Mouse (Mus musculus) brown adipose tissue, adult 24 weeks (tissue): Measurements from ENCODE around the gene Spdye4b. TPM values are rescaled to one million over a fixed set of nuclear protein-coding genes. Genes with fewer than 3 reads are reported as not detected.
"Not testable (repeated sequence)": the region's sequence is repeated elsewhere in the genome, so short reads cannot be mapped to it uniquely, and the experiment has no call there.

Experiments used
- H3K27ac ChIP-seq: fragments of 200-500 bp; replicated peaks from 2 replicates; pipeline ENCODE4 v1.5.1; 2012; ENCODE audit warnings: low read depth, mild to moderate bottlenecking, low read length
- H3K4me1 ChIP-seq: fragments of 200-500 bp; 2 replicates; pipeline ENCODE4 v1.6.1; 2012; ENCODE audit warnings: low read length, mixed read lengths; ENCODE audit not compliant: control insufficient read depth, insufficient read depth, insufficient read length
- H3K4me3 ChIP-seq: fragments of 200-500 bp; 2 replicates; pipeline ENCODE4 v1.5.1; 2012; ENCODE audit warnings: low read depth, mild to moderate bottlenecking, low read length, moderate library complexity; ENCODE audit not compliant: insufficient read depth
- polyA plus RNA-seq: library from polyadenylated mRNA; stranded (reverse); fragments of >200 nt; gene quantifications from 2 replicates; pipeline ENCODE4 v1.2.4, GENCODE M21; 2012; ENCODE audit not compliant: missing spikeins, insufficient read depth, insufficient read length

Gene Spdye4b
- not detected in 2 replicates for polyA plus RNA-seq

DNA sequence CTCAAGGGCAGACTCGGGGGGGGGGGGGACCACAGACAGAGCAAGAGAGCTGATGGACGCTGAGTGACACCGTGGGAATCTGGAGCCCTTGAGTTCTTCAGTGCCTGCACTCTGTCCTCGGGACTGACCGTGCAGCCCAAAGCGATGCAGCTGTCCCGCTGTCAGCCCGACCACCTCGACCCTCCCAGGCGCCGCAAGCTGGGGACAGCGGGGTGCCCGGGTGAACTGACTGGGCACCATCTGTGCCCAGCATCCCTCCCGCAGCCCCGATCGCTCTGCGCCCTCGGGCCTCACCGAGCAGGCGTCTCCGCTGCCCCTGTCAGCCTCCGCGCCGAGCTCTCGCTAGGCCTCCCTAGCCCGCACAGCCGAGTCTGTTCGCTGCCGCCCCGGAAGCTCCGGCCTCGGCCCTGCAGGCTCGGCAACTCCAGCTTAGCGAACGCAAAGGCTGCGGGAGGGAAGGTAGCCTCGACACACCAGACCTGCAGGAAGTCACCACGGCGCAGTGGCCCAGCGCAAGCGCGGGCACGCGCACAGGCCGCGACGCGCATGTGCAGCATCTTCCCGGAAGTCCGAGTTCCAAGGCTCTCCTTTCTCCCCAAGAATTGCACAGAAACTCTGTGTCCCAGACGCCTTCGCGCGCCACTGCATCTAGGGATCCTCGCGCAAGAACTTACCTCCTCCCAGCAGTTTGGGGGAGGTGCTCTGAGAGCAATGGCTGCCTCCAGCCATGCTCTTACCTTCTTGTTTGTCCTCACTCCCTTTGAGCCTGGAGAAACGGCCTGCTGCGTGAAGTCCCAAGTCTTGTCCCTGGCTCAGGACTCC lies at the start of gene Spdye4b, which contains the start of gene Rbak:
Gene Spdye4b (plus strand): TSS at position 763 of the 822 bp plus-strand sequence.
Gene Rbak (minus strand): TSS at position 521 of the 822 bp plus-strand sequence.
- peak within 1 kb of the TSS; percentile 32; the same call in 1 of the 2 replicates for H3K27ac ChIP-seq
- no peaks in the 10 kb centered on the region; the same call in 1 of the 2 replicates for H3K4me1 ChIP-seq
- peak within 1 kb of the TSS; percentile 86 for H3K4me3 ChIP-seq

DNA sequence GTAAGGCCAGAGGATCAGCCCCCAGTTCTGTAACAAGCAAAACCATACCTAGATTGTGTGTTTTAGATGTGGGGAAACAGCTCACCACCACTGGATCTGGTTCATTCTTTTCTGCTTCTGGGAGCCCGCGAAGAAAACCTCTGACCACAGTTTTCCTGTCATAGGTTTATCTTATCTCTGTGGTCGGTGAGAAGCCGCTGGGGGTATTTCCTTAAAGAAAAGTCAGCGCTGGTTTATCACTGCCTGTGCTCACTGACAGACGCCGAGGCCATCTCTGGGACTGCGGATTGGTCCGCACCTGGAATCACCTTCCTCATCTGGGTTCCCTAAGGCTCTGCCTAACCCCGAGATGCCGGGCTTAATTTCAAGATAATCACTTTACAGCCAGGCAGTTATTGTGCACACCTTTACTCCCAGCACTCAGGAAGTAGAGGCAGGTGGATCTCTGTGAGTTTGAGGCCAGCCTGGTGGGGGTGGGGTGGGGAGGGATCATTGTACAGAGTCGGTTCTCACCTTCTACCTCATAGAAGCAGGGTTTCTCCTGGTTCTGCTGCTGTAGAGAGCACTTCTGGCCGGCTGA lies 47.8 kb upstream of the Spdye4b start:
- no peaks in the 10 kb centered on the region for H3K4me1 ChIP-seq
- no peak overlapping the region for H3K4me3 ChIP-seq
- no peak overlapping the region for H3K27ac ChIP-seq

DNA sequence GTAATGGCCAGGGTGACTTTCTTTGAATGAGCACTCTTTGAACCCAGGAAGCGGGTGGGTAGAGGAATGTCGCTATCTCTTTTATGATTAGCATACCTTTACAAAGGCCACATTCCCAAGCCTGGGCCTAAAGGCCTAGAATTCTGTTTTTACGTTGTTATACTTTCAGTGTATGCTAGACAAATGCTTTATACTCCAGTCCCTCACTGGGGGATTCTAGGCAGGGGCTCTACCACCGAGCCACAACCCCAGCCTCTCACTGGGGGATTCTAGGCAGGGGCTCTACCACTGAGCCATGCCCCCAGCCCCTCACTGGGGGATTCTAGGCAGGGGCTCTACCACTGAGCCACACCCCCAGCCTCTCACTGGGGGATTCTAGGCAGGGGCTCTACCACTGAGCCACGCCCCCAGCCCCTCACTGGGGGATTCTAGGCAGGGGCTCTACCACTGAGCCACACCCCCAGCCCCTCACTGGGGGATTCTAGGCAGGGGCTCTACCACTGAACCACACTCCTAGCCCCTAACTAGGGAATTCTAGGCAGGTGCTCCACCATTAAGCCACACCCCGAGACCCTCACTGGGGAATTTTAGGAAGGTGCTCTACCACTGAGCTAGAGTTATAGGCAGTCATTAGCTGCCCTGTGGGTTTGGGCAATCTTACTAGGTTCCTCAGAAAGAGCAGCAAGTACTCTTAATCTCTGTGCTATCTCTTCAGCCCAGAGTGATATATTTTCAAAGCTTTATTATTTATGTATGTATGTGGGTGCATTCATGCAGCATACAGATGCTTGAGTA lies 46.4 kb upstream of the Spdye4b start:
- H3K4me1 ChIP-seq, H3K4me3 ChIP-seq, H3K27ac ChIP-seq: not testable (repeated sequence)

DNA sequence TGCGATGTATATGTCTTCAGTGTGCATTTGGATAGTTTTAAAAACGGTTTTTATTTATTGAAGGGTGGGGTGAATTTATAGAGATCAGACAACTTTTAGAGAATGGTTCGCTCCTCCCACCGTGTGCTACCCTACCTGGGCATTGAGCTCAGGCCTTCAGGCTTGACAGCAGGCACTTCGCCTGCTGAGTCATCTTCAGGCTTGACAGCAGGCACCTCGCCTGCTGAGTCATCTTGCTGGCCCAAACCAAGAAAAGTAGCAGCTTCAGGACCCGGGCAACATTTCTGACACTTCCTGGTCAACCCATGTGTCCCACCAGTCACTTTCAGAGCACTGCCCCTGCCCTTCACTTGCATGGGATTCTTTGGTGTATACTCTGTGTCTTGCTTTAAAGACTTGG lies 45.8 kb upstream of the Spdye4b start:
- H3K27ac ChIP-seq = no peak overlapping the region
- H3K4me1 ChIP-seq = no peaks in the 10 kb centered on the region
- no peak overlapping the region for H3K4me3 ChIP-seq

DNA sequence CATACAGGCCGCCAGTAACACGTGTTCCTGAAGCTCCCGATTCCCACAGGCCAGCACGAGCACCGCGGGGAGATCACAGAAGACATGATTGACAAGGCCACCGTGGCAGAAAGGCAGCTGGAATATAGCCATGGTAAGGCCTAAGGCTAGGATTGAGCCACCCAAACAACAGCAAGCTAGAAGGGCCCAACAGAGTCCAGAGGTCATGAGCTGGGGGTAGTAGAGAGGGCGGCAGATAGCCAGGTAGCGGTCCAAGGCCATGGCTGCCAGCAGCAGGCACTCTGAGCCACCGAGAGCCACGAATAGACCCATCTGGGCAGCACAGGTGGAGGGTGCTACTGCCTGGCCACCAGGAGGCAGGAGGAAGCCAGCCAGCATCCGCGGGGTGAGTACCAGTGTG lies 43.2 kb upstream of the Spdye4b start:
- no peaks in the 10 kb centered on the region; the same call in 1 of the 2 replicates for H3K4me1 ChIP-seq
- H3K4me3 ChIP-seq = no peak overlapping the region
- no peak overlapping the region for H3K27ac ChIP-seq

DNA sequence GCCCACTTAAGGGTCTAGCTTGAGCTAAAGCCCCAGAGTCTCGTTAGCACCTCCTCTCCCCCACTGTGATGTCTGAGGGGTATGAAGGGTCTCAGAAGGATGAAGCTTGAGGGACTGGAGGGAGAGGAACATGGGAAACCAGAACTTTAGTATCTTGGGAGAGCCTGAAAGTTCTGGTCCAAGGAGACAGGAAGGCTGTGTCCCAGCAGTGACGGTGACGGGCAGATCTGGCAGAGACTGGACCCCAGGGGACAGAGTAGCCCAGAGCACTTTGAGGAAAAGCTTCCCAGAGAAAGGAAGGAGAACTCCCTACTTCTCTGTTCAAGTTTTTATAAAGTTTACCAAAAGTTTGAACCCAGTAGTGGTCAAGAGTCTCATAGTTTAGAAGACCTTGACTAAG lies 33.3 kb upstream of the Spdye4b start, which contains the start of gene Olfr718-ps1:
Gene Olfr718-ps1 (minus strand): TSS at position 101 of the 400 bp plus-strand sequence.
- Histone ChIP-seq H3K4me1 (no peaks in the 10 kb centered on the region), H3K27ac (no peak within 1 kb of the TSS), H3K4me3 (no peak within 1 kb of the TSS)

DNA sequence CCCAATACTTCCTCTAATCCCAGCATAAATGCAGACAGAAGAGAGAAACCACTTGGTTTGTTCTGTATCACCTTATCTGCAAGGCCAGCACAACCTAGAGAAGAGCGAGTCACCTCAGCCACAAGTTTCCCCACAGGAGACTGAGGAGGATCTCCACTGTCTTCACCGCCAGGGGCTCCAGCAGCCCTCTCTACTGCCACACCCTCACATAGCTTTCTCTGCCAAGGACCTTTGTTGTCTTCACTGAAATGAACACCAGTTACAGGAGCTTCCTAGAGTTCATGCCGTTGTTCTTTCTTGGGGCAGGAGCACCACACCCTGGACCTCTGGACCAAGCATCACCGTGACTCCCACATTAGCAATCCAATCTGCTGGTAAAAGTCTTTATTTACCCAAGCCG lies 32.2 kb upstream of the Spdye4b start:
- H3K4me3 ChIP-seq = no peak overlapping the region
- no peaks in the 10 kb centered on the region for H3K4me1 ChIP-seq
- H3K27ac ChIP-seq = no peak overlapping the region

DNA sequence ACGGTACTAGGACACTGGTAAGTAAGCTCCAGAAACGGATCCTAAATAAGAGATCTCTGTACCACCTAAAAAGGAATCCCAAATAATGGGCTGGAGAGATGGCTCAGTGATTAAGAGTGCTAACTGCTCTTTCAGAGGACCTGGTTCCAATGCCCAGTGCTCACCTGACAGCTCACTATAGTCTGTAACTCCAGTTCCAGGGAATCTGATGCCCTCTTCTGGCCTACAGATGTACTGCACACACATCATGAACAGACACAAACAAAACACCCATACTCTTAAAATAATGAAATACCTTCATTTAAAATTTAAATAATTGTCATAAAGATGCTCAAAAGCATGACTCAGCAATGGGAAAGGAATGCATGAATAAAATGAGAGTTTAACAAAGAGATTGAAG lies 31.3 kb upstream of the Spdye4b start:
- H3K4me3 ChIP-seq = no peak overlapping the region
- H3K4me1 ChIP-seq = no peaks in the 10 kb centered on the region
- no peak overlapping the region for H3K27ac ChIP-seq

DNA sequence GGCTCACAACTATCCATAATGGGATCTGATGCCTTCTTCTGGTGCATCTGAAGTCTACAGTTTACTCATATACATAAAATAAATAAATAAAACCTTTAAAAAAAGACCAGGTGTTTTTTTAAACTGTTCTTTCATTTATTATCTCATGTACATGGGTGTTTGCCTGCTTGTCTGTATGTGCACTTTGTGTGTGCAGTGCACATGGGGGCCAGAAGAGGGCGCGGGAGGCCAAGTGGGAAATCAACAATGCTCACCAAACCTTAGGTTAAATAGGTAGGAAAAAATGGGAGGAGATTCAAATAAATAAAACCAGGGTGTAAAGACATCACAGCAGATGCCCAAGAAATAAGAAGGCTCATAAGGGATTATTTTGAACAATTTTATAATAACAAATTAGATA lies 30.8 kb upstream of the Spdye4b start:
- Histone ChIP-seq H3K4me3 (no peak overlapping the region), H3K4me1 (no peaks in the 10 kb centered on the region), H3K27ac (no peak overlapping the region)

DNA sequence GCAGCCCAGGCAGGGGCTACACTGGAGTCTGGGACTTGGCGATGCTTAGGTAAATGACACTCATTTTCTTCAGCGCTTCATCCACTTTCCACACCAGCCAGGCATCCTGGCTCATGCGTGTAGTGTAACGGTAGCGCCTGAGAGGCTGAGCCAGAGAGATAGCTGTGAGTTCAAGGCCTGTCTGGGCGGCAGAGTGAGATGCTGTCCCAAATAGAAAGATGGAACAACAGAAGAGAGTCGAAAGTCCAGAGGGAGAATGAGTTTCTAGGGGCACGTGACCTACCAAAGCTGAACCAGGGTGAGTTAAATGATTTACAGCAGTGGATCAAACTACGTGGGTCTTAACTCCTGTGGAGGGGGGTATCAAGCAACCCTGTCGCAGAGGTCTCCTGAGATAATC lies 27.1 kb upstream of the Spdye4b start:
- no peaks in the 10 kb centered on the region for H3K4me1 ChIP-seq
- no peak overlapping the region for H3K4me3 ChIP-seq
- no peak overlapping the region for H3K27ac ChIP-seq

DNA sequence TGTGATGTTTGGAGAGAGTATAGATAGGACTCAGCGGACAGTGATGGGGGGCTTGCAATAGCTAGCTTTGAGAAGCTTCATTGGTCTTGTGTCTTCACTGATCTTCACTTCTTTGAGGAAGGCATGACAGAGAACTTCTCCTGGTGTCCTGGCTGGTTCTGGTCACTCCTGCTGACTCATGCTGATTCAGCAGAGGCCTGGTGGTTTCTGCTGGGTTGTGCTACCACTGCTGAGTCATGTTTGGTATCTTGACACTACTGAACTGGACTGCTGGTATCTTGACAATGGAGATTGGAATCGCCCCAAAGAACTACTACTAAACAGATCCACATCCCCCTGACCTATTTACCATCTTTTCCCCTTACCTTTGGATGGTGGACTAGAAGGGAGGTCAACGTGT lies 25.3 kb upstream of the Spdye4b start:
- Histone ChIP-seq H3K4me1 (no peaks in the 10 kb centered on the region), H3K4me3 (no peak overlapping the region), H3K27ac (no peak overlapping the region)

DNA sequence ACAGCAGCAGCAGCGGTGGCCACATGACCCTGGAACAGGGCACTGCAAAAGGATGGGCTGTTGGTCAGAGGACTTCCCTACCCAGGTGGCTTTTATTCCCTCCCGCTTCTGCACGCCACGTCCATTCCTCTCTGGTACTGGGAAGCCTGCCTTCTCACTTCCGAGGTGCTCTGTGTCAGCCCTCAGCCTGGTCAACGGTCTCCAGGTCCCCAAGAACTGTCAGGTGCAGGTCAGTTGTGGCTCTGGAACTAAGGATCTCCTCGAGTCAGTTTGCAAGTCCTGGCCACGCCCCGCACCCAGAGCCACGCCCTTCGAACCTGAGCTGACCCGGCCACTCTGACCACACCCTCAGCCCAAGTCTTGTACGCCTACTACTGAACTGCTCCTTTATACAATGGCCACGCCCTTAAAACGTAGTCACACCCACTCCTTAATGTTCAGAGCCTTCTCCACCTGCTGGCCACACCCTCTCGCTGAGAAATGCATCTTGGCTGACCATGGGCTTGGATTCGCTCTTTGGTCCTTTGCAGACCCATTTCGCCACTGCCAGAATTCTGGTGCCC lies 15.2 kb upstream of the Spdye4b start:
- Histone ChIP-seq H3K27ac (no peak overlapping the region), H3K4me3 (no peak overlapping the region), H3K4me1 (0 out of 2 replicates have a peak, but pooled peaks cover 4% of the 10 kb centered on the region)

DNA sequence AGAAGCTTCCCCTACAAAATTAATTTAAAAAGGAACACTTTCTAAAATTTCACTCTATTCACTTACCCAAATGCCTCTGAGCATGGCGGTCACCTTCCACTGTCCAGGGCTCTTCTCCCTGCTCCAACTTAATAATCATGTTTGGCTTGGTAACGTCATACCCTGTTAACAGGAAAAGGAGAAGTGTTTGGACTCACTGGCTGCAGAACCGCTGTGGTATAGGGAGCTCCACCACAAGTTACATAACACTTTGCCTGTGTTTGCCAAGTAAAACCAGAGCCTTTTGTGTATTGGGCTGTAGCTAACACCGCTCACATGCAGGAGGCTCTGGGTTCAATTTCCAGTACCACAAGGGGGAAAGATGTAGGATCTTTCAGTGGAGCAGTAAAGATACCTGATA lies 4.8 kb upstream of the Spdye4b start:
- no peak overlapping the region for H3K27ac ChIP-seq
- H3K4me3 ChIP-seq = no peak overlapping the region
- no peaks in the 10 kb centered on the region; the same call in 1 of the 2 replicates for H3K4me1 ChIP-seq

DNA sequence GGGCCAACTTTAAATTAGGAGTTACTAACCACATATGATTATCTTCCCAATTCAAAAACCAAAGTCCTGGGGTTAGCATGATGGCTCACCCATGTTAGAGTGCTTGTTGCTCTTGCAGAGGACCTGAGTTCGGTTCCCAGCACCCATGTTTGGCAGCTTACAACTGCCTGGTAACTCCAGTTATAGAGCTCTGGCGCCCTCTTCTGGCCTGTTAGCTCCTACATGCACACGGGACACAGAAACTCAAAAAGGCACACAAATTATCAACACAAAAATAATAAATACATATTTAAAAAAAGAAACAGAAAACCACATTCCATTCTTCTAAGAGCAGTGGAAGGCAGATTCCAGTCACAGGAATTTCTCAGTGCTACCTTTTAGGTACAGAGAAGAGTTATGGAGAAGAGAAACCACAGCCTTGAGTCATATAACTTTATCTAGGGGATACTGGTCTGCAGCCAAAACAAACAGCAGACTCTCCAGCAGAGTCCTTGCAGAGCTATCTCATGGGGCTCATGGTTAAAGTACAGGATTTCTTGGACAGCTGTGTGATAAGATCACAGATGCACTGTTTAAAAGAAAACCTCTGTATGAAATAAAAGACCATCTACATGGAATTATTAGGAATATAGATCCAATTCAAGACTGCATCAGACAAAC lies 3.1 kb upstream of the Spdye4b start:
- H3K4me1 ChIP-seq = no peaks in the 10 kb centered on the region; the same call in 1 of the 2 replicates
- H3K27ac ChIP-seq = no peak overlapping the region
- H3K4me3 ChIP-seq = no peak overlapping the region
